Mouse (Mus musculus): ENCODE measurements around the gene 1520401A03Rik. TPM values are rescaled to one million over a fixed set of nuclear protein-coding genes. Genes with fewer than 3 reads are reported as not detected.

1520401A03Rik gene
- total RNA-seq, 2 experiments from 2014 or later: not detected

DNA sequence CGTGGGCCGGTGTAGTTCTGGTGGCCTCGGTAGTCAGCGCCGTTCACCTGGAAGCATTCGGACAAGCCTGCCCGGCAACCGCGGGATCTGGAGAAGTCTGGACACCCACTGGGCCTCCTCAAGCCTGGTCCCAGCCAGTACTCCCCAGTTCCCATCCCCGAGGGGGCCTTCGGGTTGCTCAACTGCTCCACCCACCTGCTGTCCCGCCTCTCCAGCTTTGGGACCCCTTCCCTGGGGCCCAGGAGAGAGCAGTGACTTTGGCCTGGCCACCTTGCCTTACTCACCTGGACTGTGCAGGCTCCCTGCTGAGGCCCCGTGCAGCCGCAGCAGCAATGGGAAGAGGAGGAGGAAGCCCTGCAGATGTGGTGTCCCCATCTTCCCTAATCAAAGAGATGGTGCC is 22.1 kb upstream of the 1520401A03Rik start:
- no peak for DNase-seq
- intact Hi-C loops (cut with DNase I): loop anchor here (5.0 kb wide), 1 partner anchor 83 kb away; the partner anchor contains the start of gene Elob

DNA sequence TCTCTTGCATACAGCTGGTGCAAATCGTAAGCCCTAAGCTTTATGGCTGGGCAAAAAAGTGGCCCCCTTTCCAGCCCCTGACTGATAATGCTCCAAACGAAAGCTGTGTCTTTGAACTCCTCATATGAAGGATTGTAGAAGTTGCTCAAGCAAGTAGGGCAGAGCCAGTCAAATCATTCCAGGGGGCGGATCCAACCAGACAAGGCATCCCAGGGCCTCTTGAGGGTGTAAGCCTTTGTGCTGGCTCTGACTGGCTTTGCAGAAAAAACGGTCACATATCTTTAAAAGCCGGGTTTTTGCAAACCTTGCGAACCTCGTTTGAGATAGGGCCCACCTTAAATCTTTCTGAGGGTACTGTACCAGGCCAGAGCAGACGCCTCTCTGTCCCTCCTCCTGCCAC is 21.5 kb upstream of the 1520401A03Rik start:
- no peak for DNase-seq
- intact Hi-C loops (cut with DNase I): no loop called here

DNA sequence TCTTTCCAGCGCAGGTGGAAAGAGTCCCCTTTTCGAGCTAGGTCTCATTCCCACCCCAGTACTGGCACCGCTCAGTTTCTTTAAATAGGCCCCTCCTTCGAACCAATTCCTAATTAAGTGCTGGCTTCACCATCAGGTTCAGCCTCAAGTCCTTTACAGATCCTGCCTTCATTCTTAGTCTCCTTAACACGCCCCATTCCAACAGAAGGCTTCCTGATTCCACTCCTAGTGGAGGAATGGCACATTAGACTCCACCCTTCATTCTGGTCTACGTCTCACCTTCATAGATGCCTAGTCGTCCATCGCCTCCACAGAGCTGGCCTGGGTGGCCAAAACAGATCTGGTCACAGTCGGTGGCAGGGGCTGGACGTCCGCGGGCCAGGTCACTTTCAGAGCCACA is 20.4 kb upstream of the 1520401A03Rik start:
- no peak for DNase-seq

DNA sequence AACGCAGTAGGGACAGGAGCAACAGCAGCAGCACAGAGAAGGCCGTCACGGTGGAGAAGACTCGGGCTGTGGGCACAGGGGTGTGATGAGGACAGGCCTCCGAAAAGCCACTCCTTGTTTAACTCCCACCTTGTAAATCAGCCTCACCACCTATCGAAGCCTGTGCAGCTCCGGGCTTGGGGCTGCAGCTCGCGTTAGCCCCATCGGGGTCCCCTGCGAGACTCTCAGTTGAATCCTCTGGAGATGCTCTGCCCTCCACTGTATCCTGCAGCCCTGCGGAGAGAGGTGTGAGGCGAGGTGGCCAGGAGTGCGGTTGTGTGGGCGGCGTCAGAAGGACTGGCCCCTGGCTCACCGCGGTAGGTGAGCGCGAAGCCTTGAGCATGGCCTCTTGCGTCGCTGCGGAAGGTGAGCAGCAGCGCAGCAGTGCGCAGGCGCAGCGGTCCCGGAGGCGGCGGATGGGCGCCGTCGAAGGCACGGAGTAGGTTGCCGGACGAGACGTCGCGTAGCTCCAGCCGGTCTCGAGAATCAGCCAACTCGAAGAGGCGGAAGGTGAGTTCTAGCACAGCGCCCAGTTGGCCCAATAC is 19.7 kb upstream of the 1520401A03Rik start:
- DNase-seq: peak; percentile 23 to 35
- intact Hi-C loops (cut with DNase I): no loop called here

More for the DNA sequence above, 20.4 kb upstream of the 1520401A03Rik start:
- intact Hi-C loops (cut with DNase I): no loop called here

DNA sequence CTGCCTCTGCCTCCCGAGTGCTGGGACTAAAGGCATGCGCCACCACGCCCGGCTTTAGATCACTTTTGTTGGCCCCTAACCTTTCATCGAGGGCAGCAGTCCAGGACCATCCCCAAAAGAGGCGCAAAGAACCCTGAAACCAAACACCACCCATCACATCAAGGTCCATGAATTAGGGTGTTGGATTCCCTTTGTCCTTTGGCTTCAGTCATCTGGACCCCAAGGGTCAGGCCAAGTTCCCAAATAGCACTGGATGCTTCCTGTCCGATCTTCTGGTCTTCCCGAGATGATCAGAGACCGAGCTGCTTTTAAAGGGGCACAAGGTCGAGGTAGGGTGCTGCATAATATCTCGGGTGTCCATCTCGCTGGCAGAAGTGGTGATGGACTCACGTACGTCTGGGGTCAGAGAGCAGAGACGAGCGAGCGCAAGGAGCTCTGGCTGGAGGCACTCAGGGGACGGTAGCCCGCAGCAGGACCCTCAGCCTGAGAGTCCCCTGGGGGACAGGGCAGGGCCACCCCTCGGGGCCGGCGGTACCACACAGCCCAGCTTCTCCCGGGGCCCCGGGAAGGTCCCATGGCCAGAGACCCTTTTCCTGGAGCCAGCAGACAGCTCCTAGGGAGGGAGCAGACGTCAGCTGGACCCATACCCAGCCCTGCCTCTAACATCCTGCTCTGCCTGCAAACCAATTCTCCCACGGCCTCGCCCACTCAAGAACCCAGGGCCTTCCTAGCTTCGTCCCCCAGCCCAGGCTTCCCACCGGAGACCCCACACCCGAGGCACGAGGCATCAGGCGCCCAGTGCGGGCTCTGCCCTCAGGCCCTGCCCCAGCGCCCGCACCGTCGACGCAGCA is 19.0 kb upstream of the 1520401A03Rik start:
- intact Hi-C loops (cut with DNase I): no loop called here
- no peak for DNase-seq

DNA sequence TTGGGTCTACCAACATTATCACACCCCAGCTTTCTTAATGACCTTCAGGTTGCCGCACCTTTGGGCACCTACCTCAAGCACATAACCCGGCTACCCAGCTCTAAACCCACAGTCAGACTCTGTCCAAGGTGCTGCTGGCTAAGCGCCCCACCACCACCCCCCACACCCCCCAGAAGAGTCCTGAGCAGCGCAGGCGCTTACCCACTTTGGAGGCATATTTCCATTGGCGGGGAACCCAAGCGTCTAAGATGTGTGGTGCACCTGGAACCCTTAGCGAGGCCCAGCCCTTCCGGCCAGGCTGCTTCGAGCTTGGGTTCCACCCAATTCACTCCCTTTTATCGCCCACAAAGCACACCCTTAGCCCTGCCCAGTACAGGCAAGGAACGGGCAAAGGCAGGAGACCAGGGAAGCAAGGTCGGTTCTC is 18.0 kb upstream of the 1520401A03Rik start, which contains the start of gene Paqr4:
Gene Paqr4, minus strand, starts transcription at position 270 of the 424 bp plus-strand sequence.
- intact Hi-C loops (cut with DNase I): loop anchor here (1.0 kb wide), 1 partner anchor 14 kb away; the partner anchor contains the start of gene Pkmyt1
- no peak for DNase-seq

DNA sequence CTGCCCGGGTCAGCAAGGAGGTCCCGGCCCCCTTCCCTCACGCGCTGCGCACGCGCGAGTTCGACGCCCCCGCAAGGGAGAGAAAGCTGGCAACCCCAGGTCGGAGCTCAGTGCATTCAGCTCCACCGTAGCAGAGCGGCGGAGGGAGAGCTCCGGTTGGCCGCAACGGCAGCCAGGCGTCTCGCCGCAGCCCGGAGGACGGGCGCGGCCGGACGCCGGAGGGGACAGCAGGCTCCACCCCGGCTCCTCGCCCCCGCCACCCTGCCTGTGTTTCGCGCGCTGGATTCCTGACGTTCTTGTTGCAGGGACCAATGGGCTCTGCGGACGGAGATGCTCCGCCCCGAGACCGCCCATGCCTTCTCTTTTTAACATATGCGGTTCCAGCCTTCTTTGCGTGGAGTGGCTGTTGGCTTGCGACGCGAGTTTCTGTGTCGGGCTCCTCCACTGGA is 17.6 kb upstream of the 1520401A03Rik start:
- DNase-seq: peak; percentile 86 to 92
- intact Hi-C loops (cut with DNase I): loop anchor here (1.0 kb wide), 1 partner anchor 14 kb away; the partner anchor contains the start of gene Pkmyt1

DNA sequence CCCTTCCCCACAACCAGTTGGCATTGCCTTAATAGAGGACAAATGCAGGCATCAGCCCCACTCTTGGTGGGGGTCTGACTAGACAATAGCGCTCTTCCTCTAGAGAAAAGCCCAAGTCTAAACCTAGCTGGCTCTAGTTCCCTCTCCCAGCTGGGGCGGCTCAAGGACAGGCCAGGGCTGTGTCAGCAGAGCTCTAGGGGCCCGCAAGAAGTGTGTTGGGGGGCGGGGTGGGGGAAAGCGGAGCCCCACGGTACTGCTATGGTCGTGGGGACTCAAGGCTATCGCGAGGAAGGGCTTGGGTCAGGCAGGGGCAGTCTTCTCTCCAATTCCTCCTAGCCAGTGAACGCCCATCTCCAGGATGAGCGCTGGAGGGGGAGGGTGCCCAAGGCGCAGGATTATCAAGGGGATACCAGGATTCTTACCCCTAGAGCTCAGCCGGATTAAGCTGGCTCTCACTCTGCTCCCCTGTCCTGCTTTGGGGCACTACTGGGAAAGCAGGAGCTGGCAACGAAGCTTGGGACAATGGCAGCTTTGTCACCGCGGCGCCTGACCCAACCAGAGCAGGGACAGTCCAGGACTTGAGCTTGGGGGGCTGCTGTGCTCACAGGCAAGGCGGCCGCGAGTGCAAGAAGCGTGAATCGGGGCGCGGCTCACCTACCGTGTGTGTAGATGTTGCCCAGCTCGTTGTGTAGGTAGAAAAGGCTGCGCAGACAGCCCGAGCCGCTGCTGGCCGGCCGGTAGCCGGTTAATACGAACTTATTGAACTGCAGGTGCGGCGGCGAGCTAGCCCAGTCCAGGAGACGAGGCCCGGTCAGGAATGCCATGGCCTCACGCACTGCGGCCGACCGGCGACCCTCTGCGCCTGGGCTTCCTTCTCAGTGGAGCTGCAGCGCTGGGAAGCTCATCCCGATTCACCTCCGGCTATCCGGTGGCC is 16.9 kb upstream of the 1520401A03Rik start:
- DNase-seq: no peak
- intact Hi-C loops (cut with DNase I): loop anchor here (1.0 kb wide), 1 partner anchor 13 kb away; the partner anchor contains the start of gene Pkmyt1

DNA sequence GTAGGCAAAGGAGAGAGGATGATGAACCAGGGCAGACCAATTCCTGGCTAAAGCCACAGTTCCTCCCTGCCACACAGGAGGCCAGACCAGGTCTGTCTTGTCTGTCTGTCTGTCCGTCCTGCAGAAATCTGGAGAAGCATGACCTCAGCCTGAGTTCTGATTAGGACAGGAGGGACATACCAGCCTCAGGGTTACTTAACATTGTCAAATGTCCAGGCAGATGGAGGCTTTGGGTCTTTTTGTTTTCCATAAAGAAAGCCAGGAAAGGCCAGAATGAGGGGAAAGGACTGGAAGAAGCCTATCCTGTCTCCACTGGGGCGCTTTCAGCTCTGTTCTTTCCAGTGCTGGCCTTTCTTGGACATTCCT is 16.2 kb upstream of the 1520401A03Rik start:
- intact Hi-C loops (cut with DNase I): no loop called here
- no peak for DNase-seq

DNA sequence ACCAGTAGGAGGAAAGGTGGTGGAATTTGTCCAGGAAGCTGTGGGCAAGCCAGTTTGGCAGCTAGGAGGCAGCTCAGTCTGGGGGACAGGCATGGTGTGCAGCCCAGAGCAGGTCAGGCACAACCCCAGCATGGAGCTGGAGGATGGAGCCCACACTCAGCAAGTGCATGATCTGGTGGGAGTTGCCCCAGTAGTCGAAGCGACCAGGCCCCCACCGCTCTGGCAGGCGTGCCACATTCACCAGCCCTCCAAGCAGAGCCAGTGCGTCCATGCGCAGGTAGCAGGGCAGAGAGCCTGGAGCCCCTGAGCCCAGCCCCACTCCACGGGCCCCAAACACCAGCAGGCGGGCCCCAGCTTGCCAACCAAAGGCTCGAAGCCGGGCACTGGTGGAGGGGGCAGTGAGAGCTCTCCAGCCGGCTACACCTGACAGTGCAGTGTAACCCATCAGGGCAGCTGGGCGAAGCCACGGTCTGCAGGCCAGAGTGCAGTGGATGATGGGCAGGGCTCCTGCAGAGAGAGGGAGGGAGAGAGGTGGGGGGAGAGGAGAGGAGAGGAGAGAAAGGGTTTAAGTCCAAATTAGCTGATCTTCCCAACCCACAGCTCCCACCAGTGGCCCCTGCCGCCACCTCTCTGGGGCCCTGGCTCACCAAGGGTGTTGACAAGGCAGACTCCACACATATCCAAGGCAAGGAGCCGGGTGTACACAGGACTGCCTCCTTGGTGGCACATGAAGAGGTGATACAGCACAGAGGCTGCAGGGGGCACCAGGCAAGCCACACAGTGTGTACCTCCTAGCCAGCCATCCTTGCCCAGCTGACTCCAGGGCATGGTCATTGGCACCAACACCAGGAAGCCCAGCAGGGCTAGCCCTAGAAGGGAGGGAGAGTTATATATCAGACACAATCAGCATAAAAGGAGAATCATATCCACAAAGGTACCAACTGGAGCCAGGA is 15.2 kb upstream of the 1520401A03Rik start:
- no peak for DNase-seq
- intact Hi-C loops (cut with DNase I): no loop called here

DNA sequence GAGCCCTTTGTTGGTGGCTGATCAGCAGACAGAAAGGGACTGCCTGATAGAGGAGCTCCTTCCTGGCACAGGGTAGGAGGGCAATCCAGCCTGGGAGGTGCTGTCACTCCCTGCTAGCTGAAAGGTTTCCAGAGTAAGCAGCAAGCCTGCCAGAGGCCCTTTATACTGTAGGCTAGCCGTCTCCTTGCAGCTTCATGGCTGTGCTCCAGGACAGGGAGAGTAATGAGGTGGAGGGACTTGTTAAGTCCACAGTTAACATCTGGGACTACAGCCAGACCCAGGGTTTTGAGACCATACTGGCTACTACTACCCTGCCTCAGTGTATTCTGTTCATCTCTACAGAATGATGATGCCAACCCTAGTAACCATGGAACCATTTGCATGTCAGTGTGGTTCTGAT is 11.8 kb upstream of the 1520401A03Rik start:
- intact Hi-C loops (cut with DNase I): no loop called here
- DNase-seq: no peak

DNA sequence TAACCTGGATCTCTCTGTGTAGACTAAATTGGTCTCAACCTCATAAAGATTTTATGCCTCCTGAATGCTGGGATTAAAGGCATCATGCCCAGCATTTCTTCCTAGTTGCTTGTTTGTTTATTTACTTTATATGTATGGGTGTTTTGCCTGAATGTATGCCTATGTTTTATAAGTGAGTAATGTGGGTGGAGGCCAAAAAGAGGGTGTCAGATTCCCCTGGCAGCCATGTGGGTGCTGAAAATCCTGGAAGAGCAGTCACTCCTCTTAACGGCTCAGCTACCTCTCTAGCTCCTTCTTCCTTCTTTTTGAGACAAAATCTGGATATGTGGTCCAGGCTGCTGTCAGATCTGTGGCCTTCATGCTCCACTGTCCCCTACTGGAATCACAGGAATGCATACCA is 7.9 kb upstream of the 1520401A03Rik start:
- DNase-seq: no peak
- intact Hi-C loops (cut with DNase I): no loop called here

DNA sequence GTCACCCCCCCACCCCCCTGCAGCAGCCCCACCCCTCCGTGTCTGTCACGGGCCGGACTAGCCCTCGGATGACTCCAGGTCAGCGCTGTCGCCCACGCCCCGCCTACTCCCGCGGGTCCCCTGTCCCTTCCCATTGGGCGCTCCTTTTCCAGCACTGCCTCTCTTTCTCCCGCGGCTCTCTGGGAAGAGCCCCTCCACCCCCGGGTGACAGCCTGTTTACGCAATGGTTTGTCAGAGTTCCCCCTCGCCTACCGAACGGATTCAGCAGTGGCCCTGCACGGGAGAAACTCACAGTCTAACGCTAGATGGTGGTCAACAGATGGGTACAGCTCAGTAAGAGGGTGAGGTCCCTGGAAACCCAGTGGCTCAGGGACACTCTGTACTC is 4.2 kb upstream of the 1520401A03Rik start:
- peak; percentile 75 to 81 for DNase-seq
- intact Hi-C loops (cut with DNase I): loop anchor here (1.0 kb wide), 1 partner anchor 14 kb away; the partner anchor contains the start of gene Paqr4

DNA sequence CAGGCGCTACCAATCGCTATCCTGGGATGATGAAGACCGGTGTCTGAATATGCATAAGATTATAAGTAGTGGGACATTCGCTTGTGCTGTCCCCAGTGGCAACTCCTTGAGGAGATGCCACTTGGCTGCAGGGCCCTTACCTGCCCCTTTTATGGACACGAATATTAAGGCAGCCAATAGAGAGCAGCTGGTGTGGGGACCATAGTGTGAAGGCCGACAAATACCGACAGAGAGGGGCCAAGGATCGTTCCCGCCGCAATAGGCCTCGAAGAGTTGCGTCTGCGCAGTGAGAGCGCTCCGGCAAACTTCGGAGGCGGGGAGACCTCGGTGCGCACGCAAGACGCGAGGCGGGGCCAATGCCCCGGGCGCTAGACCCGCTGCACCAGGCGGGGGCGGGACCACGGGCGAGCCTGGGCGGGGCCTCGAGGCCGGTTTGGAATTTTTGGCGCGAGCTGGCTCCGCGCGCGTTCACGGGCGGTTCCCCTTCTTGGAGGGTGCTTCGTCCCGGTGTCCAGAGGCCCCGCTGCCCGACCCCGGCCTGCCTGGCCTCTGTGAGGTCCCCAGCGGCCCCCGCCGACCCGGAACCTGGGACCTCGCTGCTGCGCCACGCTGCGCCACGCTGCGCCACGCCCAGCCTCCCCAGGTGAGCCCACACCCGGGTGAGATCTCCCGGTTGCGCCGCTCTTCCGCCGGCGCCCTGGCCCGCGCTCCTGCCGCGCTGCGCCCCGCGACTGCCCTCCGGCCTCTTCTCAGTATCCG is 3.6 kb upstream of the 1520401A03Rik start, which contains the start of gene Pkmyt1:
Gene Pkmyt1, plus strand, starts transcription at position 338 of the 759 bp plus-strand sequence.
- DNase-seq: peak; percentile 96 to 97
- intact Hi-C loops (cut with DNase I): loop anchor here (1.0 kb wide), 1 partner anchor 14 kb away; the partner anchor contains the start of gene Paqr4

DNA sequence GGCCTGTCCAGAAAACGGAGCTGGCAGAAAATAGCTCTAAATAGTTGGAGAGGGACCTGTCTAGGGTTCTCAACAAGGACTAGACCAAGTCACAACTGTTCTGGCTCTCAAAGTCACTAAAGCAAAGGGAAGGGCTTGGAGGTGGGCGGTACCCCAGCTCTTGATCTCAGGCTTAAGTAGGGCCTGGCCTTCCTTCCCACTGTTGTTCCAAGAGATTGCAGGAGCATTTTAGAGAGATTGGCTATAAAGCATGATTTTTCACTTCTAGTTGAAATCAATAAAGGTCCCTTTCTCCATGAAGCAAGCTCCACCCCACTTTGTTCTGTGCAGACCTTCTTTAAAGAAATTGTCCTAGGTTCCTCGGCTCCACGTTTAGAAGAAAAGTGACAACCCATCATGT is 2.9 kb upstream of the 1520401A03Rik start:
- intact Hi-C loops (cut with DNase I): no loop called here
- no peak for DNase-seq

DNA sequence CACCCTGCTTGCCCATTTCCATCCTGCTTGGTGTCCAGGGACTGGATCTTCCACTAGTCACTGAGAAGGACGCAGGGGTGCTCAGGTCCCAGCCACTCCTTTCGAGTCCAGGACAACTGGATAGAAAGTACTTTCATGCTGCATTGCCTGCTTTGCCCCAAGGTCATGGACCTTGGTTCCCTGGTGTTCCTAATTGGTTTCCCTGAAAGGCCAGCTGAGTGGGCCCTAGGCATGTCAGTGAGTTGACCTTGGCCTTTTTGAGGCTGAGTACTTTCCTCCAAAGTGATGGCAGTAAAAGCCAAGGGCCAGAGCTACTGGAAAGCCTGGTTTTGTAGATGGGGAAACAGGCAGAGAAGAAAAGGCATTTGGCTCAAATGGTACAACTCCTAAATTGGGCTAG is 697 bp downstream of the 1520401A03Rik start:
- intact Hi-C loops (cut with DNase I): no loop called here
- DNase-seq: no peak

DNA sequence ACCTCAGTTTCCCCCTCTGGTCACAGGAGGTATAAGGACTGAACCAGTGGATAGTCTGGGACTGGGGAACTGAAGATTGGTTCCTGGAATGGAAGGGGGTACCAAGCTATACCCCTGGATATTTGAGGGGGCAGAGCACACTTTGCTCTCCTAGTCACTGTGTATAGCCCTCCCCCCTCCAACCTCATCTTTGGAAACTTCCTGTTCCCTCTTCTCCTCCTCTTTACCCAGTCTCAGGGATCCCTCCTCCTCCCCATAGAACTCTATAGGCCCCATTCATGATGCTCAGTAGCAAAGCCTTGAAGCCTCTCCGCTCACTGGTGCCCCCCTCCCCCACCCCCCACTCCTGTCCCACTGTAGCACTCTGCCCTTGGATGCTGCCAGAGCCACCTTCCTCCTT is 3.1 kb downstream of the 1520401A03Rik start:
- no peak for DNase-seq
- intact Hi-C loops (cut with DNase I): no loop called here

DNA sequence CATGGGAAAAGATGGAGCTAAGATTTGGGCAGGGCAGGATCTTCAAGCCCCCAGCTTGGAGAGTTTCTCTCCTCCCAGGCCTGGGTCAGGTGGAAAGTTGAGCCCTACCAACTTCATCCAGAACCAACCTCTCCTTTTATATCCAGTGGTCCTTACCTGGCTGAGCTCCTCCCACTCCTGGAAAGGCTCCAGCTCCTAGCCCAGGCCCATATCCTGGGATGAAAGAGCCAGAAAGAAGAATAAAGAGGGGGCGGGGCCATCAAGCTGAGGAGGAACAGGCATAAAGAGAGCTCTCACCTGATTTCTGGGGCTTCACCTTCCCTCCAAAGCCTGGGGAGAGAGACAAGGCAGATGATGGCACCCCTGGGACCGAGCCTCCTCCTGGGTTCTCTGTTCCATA is 5.6 kb downstream of the 1520401A03Rik start:
- intact Hi-C loops (cut with DNase I): no loop called here
- DNase-seq: no peak
